Mouse (Mus musculus) embryonic facial prominence, embryonic 15.5 days (tissue): ENCODE measurements around the gene Cactin. TPM values are rescaled to one million over a fixed set of nuclear protein-coding genes. Genes with fewer than 3 reads are reported as not detected.
A peak's percentile ranks its signal among the peaks of the same experiment; 100 is the strongest.

ENCODE experiments used
- ATAC-seq: fragments of 200-750 bp; cut with Nextera tagmentation; 2 replicates; pipeline ENCODE4 v1.8.0; 2017; ENCODE audit warnings: low read depth, moderate TSS enrichment; ENCODE audit not compliant: insufficient number of reproducible peaks, low FRiP score, low TSS enrichment
- H3K27ac ChIP-seq: fragments of 300-500 bp; sonication (generic); replicated peaks from 2 replicates; pipeline ENCODE4 v1.5.1; 2015; ENCODE audit warnings: mild to moderate bottlenecking, inconsistent platforms
- H3K27me3 ChIP-seq: fragments of 300-500 bp; sonication (generic); 2 replicates; pipeline ENCODE4 v1.6.1; 2015; ENCODE audit warnings: inconsistent platforms
- H3K36me3 ChIP-seq: fragments of 300-500 bp; sonication (generic); 2 replicates; pipeline ENCODE4 v1.6.1; 2015; ENCODE audit warnings: mild to moderate bottlenecking, inconsistent platforms
- H3K4me1 ChIP-seq: fragments of 300-500 bp; sonication (generic); 2 replicates; pipeline ENCODE4 v1.6.1; 2015; ENCODE audit warnings: inconsistent platforms
- H3K4me2 ChIP-seq: fragments of 300-500 bp; sonication (generic); replicated peaks from 2 replicates; pipeline ENCODE4 v1.6.1; 2015; ENCODE audit warnings: mild to moderate bottlenecking, inconsistent platforms
- H3K4me3 ChIP-seq: fragments of 300-500 bp; sonication (generic); replicated peaks from 2 replicates; pipeline ENCODE4 v1.5.1; 2015; ENCODE audit warnings: mild to moderate bottlenecking, inconsistent platforms
- H3K9ac ChIP-seq: fragments of 300-500 bp; sonication (generic); 2 replicates; pipeline ENCODE4 v1.6.1; 2015; ENCODE audit warnings: inconsistent platforms
- H3K9me3 ChIP-seq: fragments of 300-500 bp; sonication (generic); replicated peaks from 2 replicates; pipeline ENCODE4 v1.6.1; 2016; ENCODE audit warnings: inconsistent platforms
- WGBS: fragments of 180-500 bp; shearing (Covaris S2); methylation state at CpG from one replicate; pipeline ENCODE4 v1.1.7; 2015; 5-methylcytosine and 5-hydroxymethylcytosine counted together
- polyA plus RNA-seq: library from polyadenylated mRNA; unstranded; fragments of >200 nt; fragmentation: Nextera tagmentation; extraction: Ambion mirVana; gene quantifications from 2 replicates; pipeline ENCODE4 v1.2.1, GENCODE M21; 2015

Gene Cactin
- polyA plus RNA-seq, 1 experiment from 2014 or later = 44.0 TPM

GRCm38 (mm10) chr10:81358841-81359240, 37.9 kb downstream of the Cactin start:
- Histone ChIP-seq H3K4me3 (peak overlapping the region; percentile 85; the same call in 1 of the 2 replicates), H3K27ac (no peak overlapping the region), H3K4me1 (peaks cover 62% of the 10 kb centered on the region), H3K36me3 (peaks cover 4% of the 10 kb centered on the region; the same call in 1 of the 2 replicates), H3K27me3 (peaks cover 15% of the 10 kb centered on the region), H3K4me2 (peak overlapping the region; percentile 97), H3K9ac (no peak overlapping the region), H3K9me3 (no peaks in the 10 kb centered on the region)
- no peak for ATAC-seq
- 70% methylated on average over 1 of the region's 1 CpGs for WGBS

GRCm38 (mm10) chr10:81360721-81361120, 39.8 kb downstream of the Cactin start:
- Histone ChIP-seq H3K27me3 (peaks cover 28% of the 10 kb centered on the region), H3K4me2 (no peak overlapping the region), H3K9me3 (no peaks in the 10 kb centered on the region), H3K4me3 (no peak overlapping the region), H3K27ac (no peak overlapping the region), H3K9ac (no peak overlapping the region), H3K4me1 (peaks cover 68% of the 10 kb centered on the region), H3K36me3 (peaks cover 4% of the 10 kb centered on the region; the same call in 1 of the 2 replicates)
- 48% methylated on average over 8 of the region's 8 CpGs for WGBS
- ATAC-seq = no peak

- Histone ChIP-seq H3K27me3 (peaks cover 28% of the 10 kb centered on the region), H3K9me3 (no peaks in the 10 kb centered on the region), H3K27ac (no peak overlapping the region), H3K4me3 (no peak overlapping the region), H3K4me1 (peaks cover 62% of the 10 kb centered on the region), H3K36me3 (peaks cover 18% of the 10 kb centered on the region), H3K9ac (no peak overlapping the region), H3K4me2 (no peak overlapping the region)
- WGBS = 76% methylated on average over 12 of the region's 12 CpGs
- ATAC-seq = no peak
These were observed 41.5 kb downstream of the Cactin start for GRCm38 (mm10) chr10:81362336-81362949.

- H3K36me3 ChIP-seq = peaks cover 30% of the 10 kb centered on the region
- WGBS = 13% methylated on average over 54 of the region's 54 CpGs
- H3K4me2 ChIP-seq = peak overlapping the region; percentile 53
- peaks cover 28% of the 10 kb centered on the region for H3K27me3 ChIP-seq
- peak overlapping the region; percentile 34 for H3K4me3 ChIP-seq
- H3K4me1 ChIP-seq = peaks cover 55% of the 10 kb centered on the region
- H3K27ac ChIP-seq = no peak overlapping the region
- peak overlapping the region; percentile 15; the same call in 1 of the 2 replicates for H3K9ac ChIP-seq
- no peak for ATAC-seq
- H3K9me3 ChIP-seq = no peaks in the 10 kb centered on the region
These were observed 42.8 kb downstream of the Cactin start for GRCm38 (mm10) chr10:81363436-81364346.

GRCm38 (mm10) chr10:81364666-81365065, 43.8 kb downstream of the Cactin start:
- H3K36me3 ChIP-seq = peaks cover 40% of the 10 kb centered on the region
- ATAC-seq = no peak
- H3K4me2 ChIP-seq = peak overlapping the region; percentile 53
- H3K27ac ChIP-seq = no peak overlapping the region
- WGBS = 16% methylated on average over 28 of the region's 28 CpGs
- peaks cover 28% of the 10 kb centered on the region for H3K27me3 ChIP-seq
- peak overlapping the region; percentile 15; the same call in 1 of the 2 replicates for H3K9ac ChIP-seq
- peak overlapping the region; percentile 34 for H3K4me3 ChIP-seq
- no peaks in the 10 kb centered on the region for H3K9me3 ChIP-seq
- H3K4me1 ChIP-seq = peaks cover 47% of the 10 kb centered on the region

GRCm38 (mm10) chr10:81365073-81365472, 44.2 kb downstream of the Cactin start:
- Histone ChIP-seq H3K9ac (no peak overlapping the region), H3K4me3 (peak overlapping the region; percentile 34; the same call in 1 of the 2 replicates), H3K9me3 (no peaks in the 10 kb centered on the region), H3K27me3 (peaks cover 28% of the 10 kb centered on the region), H3K4me1 (peaks cover 43% of the 10 kb centered on the region), H3K4me2 (peak overlapping the region; percentile 53; the same call in 1 of the 2 replicates), H3K36me3 (peaks cover 44% of the 10 kb centered on the region), H3K27ac (no peak overlapping the region)
- ATAC-seq = no peak; the same call in 1 of the 2 replicates
- 35% methylated on average over 4 of the region's 4 CpGs for WGBS

GRCm38 (mm10) chr10:81365672-81366476, 45.0 kb downstream of the Cactin start, which contains the start of gene 4930404N11Rik:
TSS of gene 4930404N11Rik (minus strand) at chr10:81365816.
- Histone ChIP-seq H3K36me3 (peaks cover 52% of the 10 kb centered on the region), H3K27me3 (peaks cover 28% of the 10 kb centered on the region), H3K4me3 (peak within 1 kb of the TSS; percentile 34), H3K4me2 (peak within 1 kb of the TSS; percentile 53), H3K9me3 (no peaks in the 10 kb centered on the region), H3K9ac (peak within 1 kb of the TSS; percentile 15; the same call in 1 of the 2 replicates), H3K4me1 (peaks cover 37% of the 10 kb centered on the region), H3K27ac (no peak within 1 kb of the TSS)
- ATAC-seq = 0 out of 2 replicates have a peak, but pooled peaks have one; percentile 6
- 30% methylated on average over 12 of the region's 12 CpGs for WGBS

GRCm38 (mm10) chr10:81366477-81367206, 45.7 kb downstream of the Cactin start:
- H3K9me3 ChIP-seq = no peaks in the 10 kb centered on the region
- no peak overlapping the region for H3K9ac ChIP-seq
- peaks cover 28% of the 10 kb centered on the region for H3K27me3 ChIP-seq
- ATAC-seq = no peak
- H3K4me2 ChIP-seq = no peak overlapping the region
- H3K4me1 ChIP-seq = peaks cover 31% of the 10 kb centered on the region
- H3K27ac ChIP-seq = no peak overlapping the region
- H3K4me3 ChIP-seq = no peak overlapping the region
- 78% methylated on average over 6 of the region's 6 CpGs for WGBS
- H3K36me3 ChIP-seq = peaks cover 56% of the 10 kb centered on the region

GRCm38 (mm10) chr10:81367207-81367495, 46.2 kb downstream of the Cactin start:
- ATAC-seq = no peak
- Histone ChIP-seq H3K27ac (no peak overlapping the region), H3K9ac (no peak overlapping the region), H3K36me3 (peaks cover 61% of the 10 kb centered on the region), H3K4me3 (no peak overlapping the region), H3K4me2 (no peak overlapping the region), H3K4me1 (peaks cover 31% of the 10 kb centered on the region), H3K27me3 (peaks cover 28% of the 10 kb centered on the region), H3K9me3 (no peaks in the 10 kb centered on the region)
- WGBS = 78% methylated on average over 6 of the region's 6 CpGs

- Histone ChIP-seq H3K27ac (no peak overlapping the region), H3K4me1 (peaks cover 30% of the 10 kb centered on the region), H3K27me3 (no peaks in the 10 kb centered on the region), H3K4me3 (no peak overlapping the region), H3K36me3 (peaks cover 51% of the 10 kb centered on the region), H3K9ac (no peak overlapping the region), H3K9me3 (no peaks in the 10 kb centered on the region), H3K4me2 (no peak overlapping the region)
- 90% methylated on average over 10 of the region's 10 CpGs for whole genome bisulfite sequencing
- no peak for ATAC-seq
These were observed 54.4 kb downstream of the Cactin start for GRCm38 (mm10) chr10:81375322-81375721.
